Mouse (Mus musculus) CD4-positive helper T cell, adult 2 months (primary cell): ENCODE data around the gene Cyren.

Experiments
- DNase-seq: peaks from one replicate; pipeline ENCODE4 v3.0.0-alpha.2; 2012; ENCODE audit warnings: low read depth, missing footprints, low spot score

Gene Cyren

GRCm38 (mm10) chr6:34877509-34878321, at the start of gene Cyren:
Gene Cyren (minus strand): TSS chr6:34878060.
- peak; percentile 96 for DNase-seq

GRCm38 (mm10) chr6:34927594-34927993, 49.7 kb upstream of the Cyren start:
- DNase-seq = no peak

DNA sequence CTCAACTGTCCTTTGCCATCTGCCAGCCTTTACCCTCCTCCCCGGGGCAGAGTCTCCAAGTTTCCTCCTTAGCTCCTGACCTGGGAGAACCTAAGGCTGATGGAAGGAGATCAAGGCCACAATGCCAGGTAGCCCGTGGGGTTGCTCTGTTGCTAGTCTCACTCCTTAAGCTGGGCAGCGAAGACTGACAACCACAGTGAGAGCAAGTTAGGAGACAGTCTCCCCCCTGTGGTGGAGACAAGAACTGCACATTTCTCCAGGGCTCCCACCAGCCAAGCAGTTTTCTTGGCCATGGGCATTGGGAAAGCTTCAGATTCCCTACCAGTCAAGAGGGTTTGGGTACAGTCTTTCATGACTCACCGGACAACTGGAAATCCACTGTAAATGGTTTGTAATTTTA, 49.3 kb upstream of the Cyren start:
- DNase-seq = peak; percentile 60

DNA sequence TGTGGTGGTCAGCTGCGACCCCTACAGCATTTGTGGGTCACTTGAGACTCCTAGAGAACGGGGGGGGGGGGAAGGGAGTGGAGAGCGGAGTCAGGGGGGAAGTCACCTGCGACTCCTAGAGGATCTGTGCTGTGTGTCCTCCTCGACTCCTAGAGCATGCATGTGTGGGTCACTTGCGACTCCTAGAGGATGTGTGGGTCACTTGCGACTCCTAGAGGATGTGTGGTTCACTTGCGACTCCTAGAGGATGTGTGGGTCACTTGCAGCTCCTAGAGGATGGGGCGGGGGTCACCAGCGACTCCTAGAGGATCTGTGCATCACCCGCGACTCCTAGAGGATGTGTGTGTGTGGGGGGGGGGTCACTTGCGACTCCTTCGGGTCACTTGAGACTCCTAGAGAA, 44.1 kb upstream of the Cyren start:
- DNase-seq = peak; percentile 42

DNA sequence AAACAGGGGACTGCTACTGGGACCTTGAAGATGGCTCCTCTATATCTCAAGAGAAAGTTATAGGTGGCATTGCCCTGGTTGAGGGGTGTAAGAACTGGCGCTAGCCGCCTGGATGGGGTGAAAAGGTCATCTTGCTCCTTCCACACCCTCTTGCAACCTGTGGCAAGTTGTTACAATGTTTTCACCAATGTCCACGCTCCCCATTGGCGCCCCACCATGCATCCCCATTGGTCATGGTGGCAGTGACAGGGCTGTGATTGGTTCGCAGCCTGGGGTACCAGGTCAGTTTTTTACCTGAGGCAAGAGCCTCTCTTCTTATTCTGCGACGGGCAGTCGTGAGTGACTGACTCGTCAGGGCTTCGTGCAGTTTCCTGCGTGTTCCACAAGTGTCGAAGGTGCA, 42.8 kb upstream of the Cyren start:
- DNase-seq = no peak

DNA sequence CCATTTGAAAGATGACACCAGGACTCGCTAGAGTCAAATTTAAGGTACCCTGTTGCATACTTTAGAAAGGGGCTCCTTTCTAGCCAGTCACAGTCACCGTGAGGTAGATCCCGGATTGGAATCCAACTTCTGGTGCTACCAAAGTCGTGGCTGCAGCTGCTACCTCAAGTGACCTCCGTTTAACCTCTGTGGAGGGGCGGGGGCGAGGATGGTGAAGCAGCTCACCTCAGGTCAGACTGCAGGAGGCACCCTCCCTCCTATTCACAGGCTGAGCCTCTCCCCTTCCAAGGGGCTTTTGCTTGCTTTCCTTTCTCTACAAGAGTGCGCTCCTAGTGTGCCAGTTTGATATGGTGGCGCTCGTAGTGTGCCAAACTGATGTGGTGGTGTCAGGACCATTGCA, 42.1 kb upstream of the Cyren start, which contains the start of gene Stra8:
Stra8 (plus strand) TSS at position 208 of the 400 bp plus-strand sequence.
- DNase-seq = no peak

- no peak for DNase-seq
Observed at GRCm38 (mm10) chr6:34919146-34919545, 41.3 kb upstream of the Cyren start.

DNA sequence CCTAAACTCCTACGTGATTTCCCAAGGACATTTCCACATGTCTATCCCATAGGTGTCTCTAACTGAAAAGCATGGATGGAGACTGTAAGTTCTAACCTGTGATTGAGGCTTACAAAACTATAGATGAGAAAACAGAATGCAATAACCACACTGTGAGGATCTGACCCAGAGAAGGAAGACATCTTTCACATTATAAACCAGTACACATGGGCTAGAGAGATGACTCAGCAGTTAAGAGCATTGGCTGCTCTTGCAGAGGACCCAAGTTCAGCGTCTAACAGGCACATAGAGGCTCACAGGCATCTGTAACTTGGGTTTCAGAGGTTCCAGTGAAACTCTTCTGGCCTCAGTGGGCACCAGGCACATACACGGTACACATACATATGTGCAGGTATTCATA, 36.6 kb upstream of the Cyren start:
- DNase-seq = no peak

- DNase-seq = no peak
Observed at GRCm38 (mm10) chr6:34913341-34914040, 35.6 kb upstream of the Cyren start.

- peak; percentile 94 for DNase-seq
Observed at GRCm38 (mm10) chr6:34910371-34911219, 32.7 kb upstream of the Cyren start, which contains the start of gene Wdr91. Gene Wdr91 (minus strand): TSS chr6:34910876.

DNA sequence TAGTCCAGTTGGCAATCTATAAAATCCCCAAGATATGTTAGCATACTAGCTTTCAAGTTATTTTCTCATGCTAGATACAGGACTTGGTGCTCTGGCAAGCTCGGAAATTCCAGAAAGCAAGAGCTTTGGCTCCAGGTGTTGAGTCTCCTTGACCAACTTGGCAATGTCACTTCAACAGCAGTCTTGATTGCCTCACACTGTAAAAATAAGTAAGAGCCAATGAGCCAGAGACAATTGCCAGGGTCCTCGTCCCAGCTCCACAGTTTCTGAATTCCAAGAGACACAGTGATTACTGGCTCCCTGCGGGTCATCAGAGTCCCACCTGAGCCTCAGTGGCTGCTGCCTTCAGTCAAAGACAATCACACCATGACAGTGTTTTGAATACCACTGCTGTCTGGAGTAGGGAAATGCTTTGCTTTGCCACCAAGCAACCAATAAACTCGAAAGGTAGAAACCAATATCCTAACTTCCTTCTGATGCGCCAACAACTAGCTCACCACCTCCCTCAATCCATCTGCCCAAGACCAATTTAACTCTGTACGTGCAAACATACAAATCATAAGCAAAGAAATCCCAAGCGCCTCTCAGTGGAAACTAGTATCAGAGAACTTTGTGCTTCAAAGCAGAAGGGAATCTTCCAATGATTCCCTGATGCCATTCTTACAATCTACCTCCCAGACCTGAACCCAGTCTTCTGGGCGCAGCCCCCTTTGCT, 31.9 kb upstream of the Cyren start:
- DNase-seq = no peak

DNA sequence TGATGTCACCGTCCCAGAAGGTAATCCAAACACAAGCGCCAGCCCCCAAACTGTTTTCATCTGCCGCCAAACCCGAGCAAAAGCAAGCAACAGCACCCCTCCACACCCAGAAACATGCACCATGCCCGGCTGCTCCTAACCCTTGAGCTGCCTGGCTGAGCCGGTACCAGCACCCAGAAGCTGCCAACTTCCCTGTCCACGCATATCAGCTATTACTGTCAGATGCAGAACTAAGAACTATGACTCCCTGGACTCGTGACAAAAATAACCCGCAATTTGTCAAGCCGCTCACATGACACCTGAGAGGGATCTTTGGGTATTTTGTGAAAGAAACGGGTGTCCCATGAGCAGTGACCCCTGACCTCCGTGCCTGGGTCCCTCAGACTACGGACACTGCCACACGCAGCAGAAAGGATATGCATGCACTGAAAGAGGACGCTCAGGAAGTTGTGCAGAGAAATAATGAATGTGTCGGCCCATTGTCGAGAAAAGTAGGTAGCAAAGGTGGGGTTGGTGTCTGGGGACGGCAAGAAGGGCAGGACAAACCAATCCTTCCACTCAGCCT, 29.9 kb upstream of the Cyren start:
- DNase-seq = no peak

DNA sequence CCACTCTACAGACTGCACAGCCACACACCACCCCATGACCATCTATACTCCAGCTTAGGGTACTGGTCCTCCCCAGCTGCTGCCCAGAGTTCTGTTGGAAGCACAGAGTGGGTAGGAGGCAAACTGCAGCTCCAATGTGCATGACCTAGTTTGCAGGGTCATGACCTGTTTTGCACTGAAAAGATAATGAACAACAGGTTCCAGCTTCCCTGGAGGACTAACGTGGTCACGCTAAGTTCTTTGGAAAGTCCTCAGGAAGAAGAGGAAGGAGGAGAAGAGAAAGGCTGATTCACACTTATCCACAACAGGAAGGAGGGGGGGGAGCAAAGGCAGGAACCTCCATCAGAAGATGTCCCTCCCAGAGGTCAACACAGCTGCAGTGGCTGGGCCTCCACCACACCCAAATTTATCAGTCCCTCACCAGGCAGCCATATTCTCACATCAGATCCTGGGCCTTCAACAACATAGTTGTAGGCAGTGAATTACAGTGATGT, 29.3 kb upstream of the Cyren start:
- DNase-seq = no peak

DNA sequence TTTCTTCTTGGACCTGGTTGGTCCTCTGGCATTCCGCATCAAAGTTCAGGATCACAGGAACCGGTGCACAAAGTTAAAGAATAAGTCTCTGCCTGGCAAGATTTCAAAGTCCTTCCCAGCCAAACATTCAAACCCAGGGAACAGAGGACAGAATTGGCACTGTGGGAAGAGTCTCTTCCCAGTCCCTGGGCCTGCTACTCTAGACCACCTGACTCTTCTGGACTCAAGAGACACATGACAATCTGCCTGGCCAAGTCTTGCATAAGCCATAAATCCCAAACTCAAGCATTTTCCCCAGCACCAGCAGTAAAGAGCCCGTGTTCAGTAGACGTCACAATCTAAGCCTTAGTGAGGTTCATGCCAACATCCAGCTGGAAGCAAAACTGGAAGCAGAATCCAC, 28.8 kb upstream of the Cyren start:
- DNase-seq = no peak

- DNase-seq = no peak
Observed at GRCm38 (mm10) chr6:34906125-34906524, 28.3 kb upstream of the Cyren start.

DNA sequence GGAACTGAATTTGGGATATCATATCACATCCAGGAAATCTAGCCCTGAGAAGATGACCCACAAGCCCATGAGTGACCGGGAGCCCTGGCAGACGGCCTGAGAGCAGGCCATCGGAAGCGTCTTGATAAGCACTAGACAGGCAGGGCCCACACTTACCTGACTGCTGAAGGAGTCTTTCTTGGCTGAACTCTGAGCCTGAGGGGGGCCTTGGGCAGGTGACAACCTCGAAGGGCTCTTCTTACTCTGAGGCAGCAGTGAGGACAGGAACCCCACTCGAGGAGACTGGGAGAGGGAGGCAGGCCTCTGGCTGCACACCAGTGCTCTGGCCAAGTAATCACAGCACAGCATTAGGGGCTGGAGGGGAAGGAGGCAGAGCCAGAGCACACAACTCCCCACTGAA, 26.5 kb upstream of the Cyren start:
- no peak for DNase-seq

DNA sequence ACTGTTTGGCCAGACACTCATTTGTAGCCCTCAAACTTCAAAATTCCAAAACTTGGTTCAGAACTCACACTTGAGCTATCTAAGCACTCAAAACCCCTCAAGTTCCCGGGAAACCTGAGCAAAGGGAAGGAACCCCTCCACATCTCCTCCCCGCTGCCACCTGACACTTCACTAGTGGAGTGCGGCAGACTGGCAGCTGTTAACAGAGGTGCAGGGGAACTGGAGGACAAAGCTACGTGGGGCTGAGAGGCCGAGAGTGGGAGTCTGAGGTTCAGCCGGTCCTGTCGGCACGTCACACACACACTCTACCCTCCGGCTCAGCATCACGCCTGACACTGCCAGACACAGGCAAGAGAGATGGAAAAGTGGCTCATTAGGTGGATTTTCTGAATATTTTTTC, 26.0 kb upstream of the Cyren start:
- no peak for DNase-seq

DNA sequence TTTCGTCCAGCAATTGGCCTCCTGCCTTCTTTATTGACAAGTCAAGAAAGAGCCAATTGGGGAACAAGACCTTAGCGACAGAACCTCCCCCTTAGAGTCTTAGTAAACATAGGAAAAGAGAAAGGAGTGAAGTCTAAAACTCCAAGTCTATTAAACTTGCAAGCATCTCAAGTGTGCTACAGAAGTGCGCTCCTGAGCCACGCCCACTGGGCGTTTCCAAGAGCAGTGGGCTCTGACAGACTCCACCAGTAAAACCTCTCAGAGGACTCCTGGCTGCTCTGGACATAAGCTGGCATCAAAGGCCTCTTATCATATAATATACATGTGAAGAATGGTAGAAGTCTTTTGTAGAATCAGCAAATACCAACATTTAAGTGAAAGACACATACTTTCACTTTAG, 25.6 kb upstream of the Cyren start:
- DNase-seq = no peak

DNA sequence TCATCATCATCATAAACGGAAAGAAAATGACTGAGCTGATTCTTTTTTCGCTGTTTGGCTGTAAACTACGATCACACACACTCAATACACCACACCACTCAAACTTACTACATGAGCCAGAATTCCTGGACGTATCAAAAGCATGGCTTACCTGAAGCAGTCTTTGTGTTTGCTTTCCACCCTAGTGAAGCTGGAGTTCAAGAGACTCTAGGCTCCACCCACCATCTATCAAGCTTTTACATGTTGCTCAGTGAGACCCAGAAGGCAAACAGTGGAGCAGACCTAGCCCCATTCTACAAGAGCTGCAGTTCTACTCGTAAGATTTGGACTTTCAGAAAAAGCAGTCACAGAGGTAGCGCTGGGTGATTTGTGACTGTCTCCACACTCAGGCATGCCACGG, 24.7 kb upstream of the Cyren start:
- DNase-seq = no peak

DNA sequence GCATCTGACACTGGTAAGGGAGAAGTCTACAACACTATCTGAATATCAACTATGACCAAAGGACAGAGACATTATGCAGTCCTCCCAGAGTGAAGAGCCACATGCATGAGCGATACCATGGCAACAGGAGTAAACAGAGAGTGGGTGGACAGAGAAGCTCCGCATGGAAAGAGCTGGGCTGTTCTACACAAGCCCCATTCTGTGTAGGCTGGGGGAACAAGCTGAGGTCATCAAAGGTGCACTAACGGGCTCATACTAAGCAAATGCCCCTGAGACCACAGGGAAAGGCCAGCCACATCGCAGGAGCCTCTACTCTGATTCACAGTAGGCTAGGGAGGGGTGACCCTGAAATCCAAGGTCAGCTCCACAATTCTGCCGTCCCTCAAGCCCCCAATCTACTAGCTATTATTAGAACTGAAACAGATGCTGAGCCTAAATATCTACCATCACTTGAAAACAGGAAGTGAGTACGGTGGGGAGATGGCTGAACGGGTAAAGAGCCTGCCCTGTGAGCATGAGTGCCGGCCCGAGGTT, 24.1 kb upstream of the Cyren start:
- DNase-seq = peak; percentile 48

DNA sequence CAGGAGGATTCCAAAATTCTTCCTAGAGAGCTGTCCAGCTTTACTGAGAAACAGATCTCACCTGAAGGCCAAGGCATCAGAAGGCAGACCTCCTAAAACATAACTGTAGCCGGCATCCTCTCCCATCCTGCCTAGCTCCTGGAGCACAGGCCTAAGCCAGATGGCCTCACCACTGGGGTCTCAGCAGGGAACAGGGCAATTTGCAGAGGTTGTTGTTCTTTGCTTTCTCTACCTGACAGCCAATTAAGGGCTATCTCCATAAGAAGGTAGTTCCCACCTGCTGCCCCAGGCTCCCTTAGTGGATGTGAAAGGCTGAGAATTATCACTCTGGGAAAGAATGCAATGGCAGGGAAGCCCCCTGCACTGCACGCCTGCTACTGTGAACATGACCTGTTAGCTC, 23.1 kb upstream of the Cyren start:
- DNase-seq = no peak
